Mouse (Mus musculus): ENCODE results near the gene Ralb. TPM values are rescaled to one million over a fixed set of nuclear protein-coding genes. Genes with fewer than 3 reads are reported as not detected.

The Ralb gene
- polyA plus RNA-seq, 1 experiment from 2014 or later: 134 TPM

GRCm38 (mm10) chr1:119523369-119523768 is 18.8 kb upstream of the Ralb start:
- WGBS: 71% methylated on average over 7 of the region's 7 CpGs
- ATAC-seq (replicated peaks; ENCODE audit: insufficient number of reproducible peaks, insufficient read depth, low FRiP score, low read depth): no peak
- Histone ChIP-seq H3K27ac (no peak overlapping the region), H3K36me3 (peaks cover 16% of the 10 kb centered on the region), H3K9ac (no peak overlapping the region), H3K4me3 (no peak overlapping the region), H3K9me3 (replicated peaks) (no peaks in the 10 kb centered on the region), H3K4me1 (replicated peaks) (peaks cover 28% of the 10 kb centered on the region), H3K4me2 (no peak overlapping the region), H3K27me3 (no peaks in the 10 kb centered on the region)

GRCm38 (mm10) chr1:119522726-119523125 is 18.1 kb upstream of the Ralb start:
- Histone ChIP-seq H3K9me3 (replicated peaks) (no peaks in the 10 kb centered on the region), H3K4me2 (no peak overlapping the region), H3K27ac (no peak overlapping the region), H3K4me1 (replicated peaks) (peaks cover 34% of the 10 kb centered on the region), H3K9ac (no peak overlapping the region), H3K27me3 (no peaks in the 10 kb centered on the region), H3K36me3 (peaks cover 9% of the 10 kb centered on the region), H3K4me3 (no peak overlapping the region)
- WGBS: 78% methylated on average over 4 of the region's 4 CpGs
- ATAC-seq (replicated peaks; ENCODE audit: insufficient number of reproducible peaks, insufficient read depth, low FRiP score, low read depth): no peak

- H3K27me3 ChIP-seq: no peaks in the 10 kb centered on the region
- no peak overlapping the region for H3K4me3 ChIP-seq
- WGBS: 77% methylated on average over 7 of the region's 7 CpGs
- no peak for ATAC-seq (replicated peaks; ENCODE audit: insufficient number of reproducible peaks, insufficient read depth, low FRiP score, low read depth)
- H3K36me3 ChIP-seq: no peaks in the 10 kb centered on the region
- no peak overlapping the region for H3K4me2 ChIP-seq
- H3K4me1 ChIP-seq (replicated peaks): peaks cover 27% of the 10 kb centered on the region
- H3K9me3 ChIP-seq (replicated peaks): no peaks in the 10 kb centered on the region
- H3K27ac ChIP-seq: no peak overlapping the region
- no peak overlapping the region for H3K9ac ChIP-seq
These were observed 17.1 kb upstream of the Ralb start for GRCm38 (mm10) chr1:119521681-119522080.

- 42% methylated on average over 2 of the region's 2 CpGs for WGBS
- Histone ChIP-seq H3K9ac (no peak overlapping the region), H3K4me3 (no peak overlapping the region), H3K4me1 (replicated peaks) (peaks cover 21% of the 10 kb centered on the region), H3K4me2 (no peak overlapping the region), H3K27ac (no peak overlapping the region), H3K9me3 (replicated peaks) (no peaks in the 10 kb centered on the region), H3K36me3 (no peaks in the 10 kb centered on the region), H3K27me3 (no peaks in the 10 kb centered on the region)
- ATAC-seq (replicated peaks; ENCODE audit: insufficient number of reproducible peaks, insufficient read depth, low FRiP score, low read depth): no peak
These were observed 16.4 kb upstream of the Ralb start for GRCm38 (mm10) chr1:119521029-119521428.

- no peak for ATAC-seq (replicated peaks; ENCODE audit: insufficient number of reproducible peaks, insufficient read depth, low FRiP score, low read depth)
- H3K4me3 ChIP-seq: no peak overlapping the region
- H3K27me3 ChIP-seq: no peaks in the 10 kb centered on the region
- H3K4me2 ChIP-seq: no peak overlapping the region
- WGBS: 75% methylated on average over 6 of the region's 6 CpGs
- no peak overlapping the region for H3K9ac ChIP-seq
- no peaks in the 10 kb centered on the region for H3K9me3 ChIP-seq (replicated peaks)
- no peak overlapping the region for H3K27ac ChIP-seq
- peaks cover 8% of the 10 kb centered on the region for H3K4me1 ChIP-seq (replicated peaks)
- H3K36me3 ChIP-seq: no peaks in the 10 kb centered on the region
These were observed 14.7 kb upstream of the Ralb start for GRCm38 (mm10) chr1:119519286-119519685.

- Histone ChIP-seq H3K4me2 (no peak overlapping the region), H3K9me3 (replicated peaks) (no peaks in the 10 kb centered on the region), H3K4me1 (replicated peaks) (peaks cover 6% of the 10 kb centered on the region), H3K27me3 (no peaks in the 10 kb centered on the region), H3K36me3 (no peaks in the 10 kb centered on the region), H3K4me3 (no peak overlapping the region), H3K9ac (no peak overlapping the region), H3K27ac (no peak overlapping the region)
- ATAC-seq (replicated peaks; ENCODE audit: insufficient number of reproducible peaks, insufficient read depth, low FRiP score, low read depth): no peak
These were observed 14.2 kb upstream of the Ralb start for GRCm38 (mm10) chr1:119518786-119519185.

GRCm38 (mm10) chr1:119518060-119518459 is 13.5 kb upstream of the Ralb start:
- no peak overlapping the region for H3K9ac ChIP-seq
- H3K27me3 ChIP-seq: no peaks in the 10 kb centered on the region
- H3K4me1 ChIP-seq (replicated peaks): peaks cover 6% of the 10 kb centered on the region
- H3K9me3 ChIP-seq (replicated peaks): no peaks in the 10 kb centered on the region
- H3K4me3 ChIP-seq: no peak overlapping the region
- no peak overlapping the region for H3K27ac ChIP-seq
- no peak overlapping the region for H3K4me2 ChIP-seq
- H3K36me3 ChIP-seq: no peaks in the 10 kb centered on the region
- WGBS: 62% methylated on average over 7 of the region's 7 CpGs
- no peak for ATAC-seq (replicated peaks; ENCODE audit: insufficient number of reproducible peaks, insufficient read depth, low FRiP score, low read depth)

GRCm38 (mm10) chr1:119510857-119511256 is 6.3 kb upstream of the Ralb start:
- 62% methylated on average over 8 of the region's 8 CpGs for WGBS
- no peaks in the 10 kb centered on the region for H3K27me3 ChIP-seq
- H3K4me2 ChIP-seq: no peak overlapping the region
- H3K9ac ChIP-seq: no peak overlapping the region
- H3K4me3 ChIP-seq: no peak overlapping the region
- peak overlapping the region; percentile 63 for H3K27ac ChIP-seq
- H3K4me1 ChIP-seq (replicated peaks): peaks cover 21% of the 10 kb centered on the region
- H3K9me3 ChIP-seq (replicated peaks): no peaks in the 10 kb centered on the region
- no peaks in the 10 kb centered on the region for H3K36me3 ChIP-seq
- ATAC-seq (replicated peaks; ENCODE audit: insufficient number of reproducible peaks, insufficient read depth, low FRiP score, low read depth): 0 out of 2 replicates have a peak, but pooled peaks have one; percentile 45

GRCm38 (mm10) chr1:119510409-119510808 is 5.8 kb upstream of the Ralb start:
- WGBS: 51% methylated on average over 9 of the region's 9 CpGs

GRCm38 (mm10) chr1:119509474-119509873 is 4.9 kb upstream of the Ralb start:
- no peak for ATAC-seq (replicated peaks; ENCODE audit: insufficient number of reproducible peaks, insufficient read depth, low FRiP score, low read depth)
- H3K4me2 ChIP-seq: no peak overlapping the region
- peaks cover 29% of the 10 kb centered on the region for H3K4me1 ChIP-seq (replicated peaks)
- no peak overlapping the region for H3K4me3 ChIP-seq
- no peaks in the 10 kb centered on the region for H3K9me3 ChIP-seq (replicated peaks)
- no peaks in the 10 kb centered on the region for H3K36me3 ChIP-seq
- 77% methylated on average over 7 of the region's 7 CpGs for WGBS
- H3K27me3 ChIP-seq: no peaks in the 10 kb centered on the region
- H3K27ac ChIP-seq: peak overlapping the region; percentile 73; the same call in 1 of the 2 replicates
- no peak overlapping the region for H3K9ac ChIP-seq

More at GRCm38 (mm10) chr1:119510409-119510808, 5.8 kb upstream of the Ralb start:
- no peaks in the 10 kb centered on the region for H3K9me3 ChIP-seq (replicated peaks)
- H3K27me3 ChIP-seq: no peaks in the 10 kb centered on the region
- no peak overlapping the region for H3K4me2 ChIP-seq
- H3K4me3 ChIP-seq: no peak overlapping the region
- no peak overlapping the region for H3K9ac ChIP-seq
- ATAC-seq (replicated peaks; ENCODE audit: insufficient number of reproducible peaks, insufficient read depth, low FRiP score, low read depth): no peak
- H3K36me3 ChIP-seq: no peaks in the 10 kb centered on the region
- H3K4me1 ChIP-seq (replicated peaks): peaks cover 23% of the 10 kb centered on the region
- peak overlapping the region; percentile 63 for H3K27ac ChIP-seq

- Histone ChIP-seq H3K4me3 (no peak overlapping the region), H3K27me3 (no peaks in the 10 kb centered on the region), H3K9ac (no peak overlapping the region), H3K36me3 (no peaks in the 10 kb centered on the region), H3K27ac (peak overlapping the region; percentile 73), H3K9me3 (replicated peaks) (no peaks in the 10 kb centered on the region), H3K4me1 (replicated peaks) (peaks cover 29% of the 10 kb centered on the region), H3K4me2 (no peak overlapping the region)
- 29% methylated on average over 4 of the region's 4 CpGs for WGBS
- ATAC-seq (replicated peaks; ENCODE audit: insufficient number of reproducible peaks, insufficient read depth, low FRiP score, low read depth): no peak
These were observed 4.0 kb upstream of the Ralb start for GRCm38 (mm10) chr1:119508548-119508947.

GRCm38 (mm10) chr1:119505951-119506350 is 1.4 kb upstream of the Ralb start:
- Histone ChIP-seq H3K9ac (no peak overlapping the region), H3K4me1 (replicated peaks) (peaks cover 45% of the 10 kb centered on the region), H3K36me3 (peaks cover 2% of the 10 kb centered on the region; the same call in 1 of the 2 replicates), H3K4me2 (no peak overlapping the region), H3K27ac (no peak overlapping the region), H3K27me3 (no peaks in the 10 kb centered on the region), H3K9me3 (replicated peaks) (no peaks in the 10 kb centered on the region), H3K4me3 (no peak overlapping the region)
- 92% methylated on average over 3 of the region's 3 CpGs for WGBS
- no peak for ATAC-seq (replicated peaks; ENCODE audit: insufficient number of reproducible peaks, insufficient read depth, low FRiP score, low read depth)
